Mouse (Mus musculus) intestine, embryonic 15.5 days (tissue): ENCODE measurements around the gene Sptb. TPM values are rescaled to one million over a fixed set of nuclear protein-coding genes. Genes with fewer than 3 reads are reported as not detected.

Experiments
- ATAC-seq: fragments of 200-750 bp; cut with Nextera tagmentation; 2 replicates; pipeline ENCODE4 v1.8.0; 2017; ENCODE audit warnings: moderate TSS enrichment, moderate library complexity
- H3K27ac ChIP-seq: fragments of 300-500 bp; sonication (generic); 2 replicates; pipeline ENCODE4 v1.5.1; 2015; ENCODE audit warnings: mild to moderate bottlenecking, inconsistent platforms
- H3K27me3 ChIP-seq: fragments of 300-500 bp; sonication (generic); replicated peaks from 2 replicates; pipeline ENCODE4 v1.6.1; 2015; ENCODE audit warnings: inconsistent platforms
- H3K36me3 ChIP-seq: fragments of 300-500 bp; sonication (generic); 2 replicates; pipeline ENCODE4 v1.6.1; 2015; ENCODE audit warnings: inconsistent platforms
- H3K4me1 ChIP-seq: fragments of 300-500 bp; sonication (generic); replicated peaks from 2 replicates; pipeline ENCODE4 v1.6.1; 2015; ENCODE audit warnings: inconsistent platforms
- H3K4me2 ChIP-seq: fragments of 300-500 bp; sonication (generic); replicated peaks from 2 replicates; pipeline ENCODE4 v1.6.1; 2015; ENCODE audit warnings: mild to moderate bottlenecking, inconsistent platforms
- H3K4me3 ChIP-seq: fragments of 300-500 bp; sonication (generic); replicated peaks from 2 replicates; pipeline ENCODE4 v1.5.1; 2015; ENCODE audit warnings: inconsistent platforms
- H3K9ac ChIP-seq: fragments of 300-500 bp; sonication (generic); 2 replicates; pipeline ENCODE4 v1.6.1; 2015; ENCODE audit warnings: inconsistent platforms
- H3K9me3 ChIP-seq: fragments of 300-500 bp; sonication (generic); 2 replicates; pipeline ENCODE4 v1.6.1; 2016; ENCODE audit warnings: inconsistent platforms
- WGBS: fragments of 180-500 bp; shearing (Covaris S2); methylation state at CpG from one replicate; pipeline ENCODE4 v1.1.7; 2015; 5-methylcytosine and 5-hydroxymethylcytosine counted together
- polyA plus RNA-seq: library from polyadenylated mRNA; unstranded; fragments of >200 nt; fragmentation: Nextera tagmentation; extraction: Ambion mirVana; gene quantifications from 2 replicates; pipeline ENCODE4 v1.2.1, GENCODE M21; 2015

Gene Sptb
- polyA plus RNA-seq, 1 experiment from 2014 or later, result 1.3 TPM

GRCm38 (mm10) chr12:76579806-76580205 lies 130.5 kb downstream of the Sptb start:
- 76% methylated on average over 1 of the region's 1 CpGs for WGBS

GRCm38 (mm10) chr12:76578465-76578864 lies 131.9 kb downstream of the Sptb start:
- Histone ChIP-seq H3K4me1 (peaks cover 17% of the 10 kb centered on the region), H3K27me3 (no peaks in the 10 kb centered on the region), H3K9ac (no peak overlapping the region), H3K27ac (no peak overlapping the region), H3K9me3 (no peaks in the 10 kb centered on the region), H3K4me2 (no peak overlapping the region), H3K36me3 (peaks cover 30% of the 10 kb centered on the region), H3K4me3 (no peak overlapping the region)
- WGBS, result 61% methylated on average over 2 of the region's 2 CpGs
- peak; percentile 40 for ATAC-seq

More at GRCm38 (mm10) chr12:76579806-76580205, 130.5 kb downstream of the Sptb start:
- Histone ChIP-seq H3K36me3 (peaks cover 28% of the 10 kb centered on the region), H3K9me3 (no peaks in the 10 kb centered on the region), H3K27ac (no peak overlapping the region), H3K27me3 (no peaks in the 10 kb centered on the region), H3K4me1 (peaks cover 17% of the 10 kb centered on the region), H3K9ac (no peak overlapping the region), H3K4me3 (no peak overlapping the region), H3K4me2 (no peak overlapping the region)
- no peak for ATAC-seq

- no peak overlapping the region for H3K4me3 ChIP-seq
- 88% methylated on average over 16 of the region's 16 CpGs for WGBS
- H3K4me1 ChIP-seq, result peaks cover 14% of the 10 kb centered on the region
- peak; percentile 13; the same call in 1 of the 2 replicates for ATAC-seq
- H3K36me3 ChIP-seq, result peaks cover 30% of the 10 kb centered on the region
- H3K27ac ChIP-seq, result no peak overlapping the region
- no peak overlapping the region for H3K9ac ChIP-seq
- no peaks in the 10 kb centered on the region for H3K27me3 ChIP-seq
- no peak overlapping the region for H3K4me2 ChIP-seq
- H3K9me3 ChIP-seq, result no peaks in the 10 kb centered on the region
Observed at GRCm38 (mm10) chr12:76577858-76578257, 132.5 kb downstream of the Sptb start.

- Histone ChIP-seq H3K9ac (no peak overlapping the region), H3K36me3 (peaks cover 30% of the 10 kb centered on the region), H3K27ac (no peak overlapping the region), H3K9me3 (no peaks in the 10 kb centered on the region), H3K27me3 (no peaks in the 10 kb centered on the region), H3K4me1 (peaks cover 9% of the 10 kb centered on the region; the same call in 1 of the 2 replicates), H3K4me3 (no peak overlapping the region), H3K4me2 (no peak overlapping the region)
- ATAC-seq, result no peak
- WGBS, result 95% methylated on average over 8 of the region's 8 CpGs
Observed at GRCm38 (mm10) chr12:76576806-76577205, 133.5 kb downstream of the Sptb start.

GRCm38 (mm10) chr12:76576061-76576460 lies 134.3 kb downstream of the Sptb start:
- no peak for ATAC-seq
- Histone ChIP-seq H3K4me3 (no peak overlapping the region), H3K36me3 (peaks cover 33% of the 10 kb centered on the region), H3K4me2 (no peak overlapping the region), H3K9me3 (no peaks in the 10 kb centered on the region), H3K9ac (no peak overlapping the region), H3K4me1 (peaks cover 9% of the 10 kb centered on the region; the same call in 1 of the 2 replicates), H3K27me3 (no peaks in the 10 kb centered on the region), H3K27ac (no peak overlapping the region)
- WGBS, result 82% methylated on average over 9 of the region's 9 CpGs

- peaks cover 35% of the 10 kb centered on the region for H3K36me3 ChIP-seq
- no peak for ATAC-seq
- peaks cover 13% of the 10 kb centered on the region; the same call in 1 of the 2 replicates for H3K4me1 ChIP-seq
- WGBS, result 91% methylated on average over 6 of the region's 6 CpGs
- no peak overlapping the region for H3K9ac ChIP-seq
- no peaks in the 10 kb centered on the region for H3K9me3 ChIP-seq
- H3K4me3 ChIP-seq, result no peak overlapping the region
- no peak overlapping the region for H3K27ac ChIP-seq
- no peak overlapping the region for H3K4me2 ChIP-seq
- no peaks in the 10 kb centered on the region for H3K27me3 ChIP-seq
Observed at GRCm38 (mm10) chr12:76574815-76575214, 135.5 kb downstream of the Sptb start.

- Histone ChIP-seq H3K27me3 (no peaks in the 10 kb centered on the region), H3K36me3 (peaks cover 38% of the 10 kb centered on the region), H3K9me3 (no peaks in the 10 kb centered on the region), H3K9ac (no peak overlapping the region), H3K4me3 (no peak overlapping the region), H3K4me1 (peaks cover 13% of the 10 kb centered on the region; the same call in 1 of the 2 replicates), H3K4me2 (no peak overlapping the region), H3K27ac (no peak overlapping the region)
- 88% methylated on average over 6 of the region's 6 CpGs for WGBS
- no peak for ATAC-seq
Observed at GRCm38 (mm10) chr12:76573381-76573780, 137.0 kb downstream of the Sptb start.

- WGBS, result 83% methylated on average over 27 of the region's 27 CpGs
- no peak overlapping the region for H3K4me2 ChIP-seq
- no peak overlapping the region for H3K27ac ChIP-seq
- no peak overlapping the region for H3K9ac ChIP-seq
- no peak overlapping the region for H3K4me3 ChIP-seq
- H3K4me1 ChIP-seq, result peaks cover 5% of the 10 kb centered on the region; the same call in 1 of the 2 replicates
- no peaks in the 10 kb centered on the region for H3K27me3 ChIP-seq
- no peak for ATAC-seq
- H3K36me3 ChIP-seq, result peaks cover 36% of the 10 kb centered on the region
- H3K9me3 ChIP-seq, result no peaks in the 10 kb centered on the region
Observed at GRCm38 (mm10) chr12:76572261-76573251, 137.8 kb downstream of the Sptb start.

- Histone ChIP-seq H3K9ac (no peak overlapping the region), H3K27me3 (no peaks in the 10 kb centered on the region), H3K36me3 (peaks cover 28% of the 10 kb centered on the region), H3K4me3 (no peak overlapping the region), H3K4me2 (no peak overlapping the region), H3K27ac (no peak overlapping the region), H3K9me3 (no peaks in the 10 kb centered on the region), H3K4me1 (0 out of 2 replicates have a peak, but pooled peaks cover 4% of the 10 kb centered on the region)
- no peak for ATAC-seq
- 77% methylated on average over 10 of the region's 10 CpGs for WGBS
Observed at GRCm38 (mm10) chr12:76571266-76571665, 139.1 kb downstream of the Sptb start.

- ATAC-seq, result no peak
- 64% methylated on average over 9 of the region's 9 CpGs for WGBS
- peaks cover 25% of the 10 kb centered on the region for H3K36me3 ChIP-seq
Observed at GRCm38 (mm10) chr12:76570221-76570940, 140.0 kb downstream of the Sptb start.

GRCm38 (mm10) chr12:76566284-76566683 lies 144.1 kb downstream of the Sptb start:
- 91% methylated on average over 10 of the region's 10 CpGs for WGBS
- peaks cover 32% of the 10 kb centered on the region for H3K36me3 ChIP-seq
- ATAC-seq, result no peak
- H3K4me3 ChIP-seq, result no peak overlapping the region
- no peak overlapping the region for H3K27ac ChIP-seq
- H3K27me3 ChIP-seq, result no peaks in the 10 kb centered on the region
- no peaks in the 10 kb centered on the region for H3K9me3 ChIP-seq
- H3K9ac ChIP-seq, result no peak overlapping the region
- 0 out of 2 replicates have a peak, but pooled peaks cover 4% of the 10 kb centered on the region for H3K4me1 ChIP-seq
- H3K4me2 ChIP-seq, result no peak overlapping the region

More at GRCm38 (mm10) chr12:76570221-76570940, 140.0 kb downstream of the Sptb start:
- Histone ChIP-seq H3K27me3 (no peaks in the 10 kb centered on the region), H3K9ac (no peak overlapping the region), H3K4me2 (no peak overlapping the region), H3K27ac (no peak overlapping the region), H3K4me3 (no peak overlapping the region), H3K9me3 (no peaks in the 10 kb centered on the region), H3K4me1 (0 out of 2 replicates have a peak, but pooled peaks cover 4% of the 10 kb centered on the region)

- Histone ChIP-seq H3K9ac (no peak overlapping the region), H3K4me3 (no peak overlapping the region), H3K27me3 (no peaks in the 10 kb centered on the region), H3K4me2 (no peak overlapping the region), H3K9me3 (no peaks in the 10 kb centered on the region), H3K36me3 (peaks cover 32% of the 10 kb centered on the region), H3K4me1 (peaks cover 6% of the 10 kb centered on the region; the same call in 1 of the 2 replicates), H3K27ac (no peak overlapping the region)
- WGBS, result 94% methylated on average over 4 of the region's 4 CpGs
- ATAC-seq, result no peak
Observed at GRCm38 (mm10) chr12:76562196-76562595, 148.2 kb downstream of the Sptb start.
